ENCODE assay signal across 8 mouse cellular contexts in the genomic region with DNA sequence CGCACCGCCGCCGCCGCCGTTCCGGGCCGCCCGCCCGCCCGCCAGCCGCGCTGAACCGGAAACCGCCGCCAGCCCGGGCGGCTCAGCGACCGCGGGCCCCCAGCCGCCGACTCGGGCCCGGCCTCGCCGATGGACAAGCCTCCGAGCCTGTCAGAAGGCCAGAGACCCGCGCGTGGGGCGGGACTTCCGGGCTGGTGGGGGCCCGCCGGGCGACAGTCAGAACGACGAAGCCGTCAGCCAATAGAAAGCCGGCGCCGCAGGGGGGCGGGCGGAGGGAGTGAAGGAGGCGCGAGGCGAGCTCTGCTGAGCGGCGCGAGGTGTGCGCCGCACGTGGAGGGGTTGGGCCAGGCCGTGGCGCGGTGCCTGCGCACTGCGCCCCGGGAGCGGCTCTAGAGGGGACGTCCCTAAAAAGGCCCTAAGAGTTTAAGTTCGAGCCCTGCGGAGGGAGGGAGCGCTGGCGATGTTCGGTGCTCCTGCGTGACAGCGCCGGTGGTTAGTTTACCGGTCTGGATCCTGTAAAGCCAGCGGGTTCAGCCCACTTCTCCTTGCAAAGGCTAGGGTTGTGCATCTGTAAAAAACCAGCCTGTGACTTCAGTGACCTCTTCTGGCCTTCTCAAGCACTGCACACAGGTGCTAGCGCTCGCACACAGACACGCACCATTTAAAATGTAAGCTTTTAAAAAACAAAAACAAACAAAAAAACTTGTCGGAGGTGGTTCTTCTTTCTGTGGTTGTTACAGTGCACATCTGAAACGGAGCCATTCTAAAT. TPM values are rescaled to one million over a fixed set of nuclear protein-coding genes. Genes with fewer than 3 reads are reported as not detected.
A peak's percentile ranks its signal among the peaks of the same experiment; 100 is the strongest.
DNase-seq lines count a peak whose midpoint lies in the region; ATAC-seq lines count a peak whose summit lies in the region.

A gene (minus strand): TSS at position 53 of the 769 bp plus-strand sequence.

- H3K4me1 ChIP-seq in hindbrain, embryonic 14.5 days (replicated peaks; ENCODE audit: control insufficient read depth, insufficient read depth, low read length) = peaks cover 34% of the 10 kb centered on the region

- ATAC-seq in hindbrain, embryonic 14.5 days (ENCODE audit: low FRiP score) = peak; percentile 98

- H3K9me3 ChIP-seq in hindbrain, embryonic 14.5 days (ENCODE audit: control insufficient read depth, low read length) = no peaks in the 10 kb centered on the region

- peak within 1 kb of the TSS; percentile 95 for H3K4me3 ChIP-seq in hindbrain, embryonic 14.5 days (replicated peaks; ENCODE audit: low read length)

- 4% methylated on average over 72 of the region's 76 CpGs for WGBS in hindbrain, embryonic 14.5 days

- DNase-seq in R1 (ENCODE audit: low read depth, low spot score) = peak; percentile 98
- peak; percentile 100 for DNase-seq in cerebellum, postnatal 25 days
- peak; percentile 98 for DNase-seq in frontal cortex, postnatal 25 days (ENCODE audit: low spot score in 2 of 2)
- DNase-seq in hindbrain, embryonic 14.5 days (ENCODE audit: low spot score) = peak; percentile 99
- peak; percentile 99 for DNase-seq in layer of hippocampus, postnatal 36 days
- peak; percentile 99 for DNase-seq in lung, postnatal 36 days
- peak; percentile 98 for DNase-seq in retina, postnatal 1 day
- peak; percentile 97 to 99 for DNase-seq in urinary bladder, adult 18-20 months (ENCODE audit: low spot score in 2 of 2)

- H3K36me3 ChIP-seq in hindbrain, embryonic 14.5 days (replicated peaks; ENCODE audit: control insufficient read depth, insufficient read depth) = no peaks in the 10 kb centered on the region

- H3K9ac ChIP-seq in hindbrain, embryonic 14.5 days = peak within 1 kb of the TSS; percentile 98

- H3K27ac ChIP-seq in hindbrain, embryonic 14.5 days = peak within 1 kb of the TSS; percentile 84

- no peaks in the 10 kb centered on the region for H3K27me3 ChIP-seq in hindbrain, embryonic 14.5 days (ENCODE audit: control insufficient read depth, insufficient read depth, low read length)

- H3K4me2 ChIP-seq in hindbrain, embryonic 14.5 days (replicated peaks) = peak within 1 kb of the TSS; percentile 97

RNA-seq across cellular contexts. Expression of the gene that starts here (rescaled TPM):
- 50.1 and 53.2 TPM in 2 replicates for polyA plus RNA-seq in hindbrain, embryonic 14.5 days (2014; fragmentation: Nextera tagmentation; extraction: Ambion mirVana)
- 10 to 100 TPM; 82.4 to 90.3 TPM for total RNA-seq in layer of hippocampus, postnatal 36 days (2021)

Comparison
In these comparisons a context has a peak if more than half of its experiments do, and no peak if none do; other contexts are left out.
1. Peak in every context shown above with its lines: DNase-seq, ATAC-seq, H3K4me3 ChIP-seq and H3K27ac ChIP-seq.